Mouse (Mus musculus) bone marrow macrophage, adult 2 months (primary cell): ENCODE data around the gene Tgm7. TPM values are rescaled to one million over a fixed set of nuclear protein-coding genes. Genes with fewer than 3 reads are reported as not detected.
A peak's percentile ranks its signal among the peaks of the same experiment; 100 is the strongest.

ENCODE experiments used
- H3K27ac ChIP-seq: 2 replicates; pipeline ENCODE4 v1.5.1; 2012; ENCODE audit warnings: low read depth, low read length; ENCODE audit not compliant: insufficient read depth
- H3K4me1 ChIP-seq: 2 replicates; pipeline ENCODE4 v1.6.1; 2012; ENCODE audit warnings: low read length; ENCODE audit not compliant: control insufficient read depth, insufficient read depth
- H3K4me3 ChIP-seq: 2 replicates; pipeline ENCODE4 v1.5.1; 2012; ENCODE audit warnings: mild to moderate bottlenecking, low read length, moderate library complexity; ENCODE audit not compliant: insufficient read depth
- CTCF ChIP-seq: IDR thresholded peaks from 2 replicates; pipeline ENCODE4 v1.5.1; 2012; ENCODE audit warnings: low read depth, mild to moderate bottlenecking, low read length, moderate library complexity
- POLR2A ChIP-seq: IDR thresholded peaks from 2 replicates; pipeline ENCODE4 v1.6.1; 2012; ENCODE audit warnings: mild to moderate bottlenecking, low read depth, low read length, borderline replicate concordance
- polyA plus RNA-seq: library from polyadenylated mRNA; stranded (reverse); fragments of >200 nt; gene quantifications from 2 replicates; pipeline ENCODE4 v1.2.4, GENCODE M21; 2012; ENCODE audit not compliant: missing spikeins, insufficient read depth, insufficient read length

Gene Tgm7
- not detected in 2 replicates for polyA plus RNA-seq

- H3K4me3 ChIP-seq = no peak within 1 kb of the TSS
- H3K27ac ChIP-seq = no peak within 1 kb of the TSS
- no peaks in the 10 kb centered on the region for H3K4me1 ChIP-seq
- no peak for TF ChIP-seq CTCF
- TF ChIP-seq POLR2A = no peak
Observed at GRCm38 (mm10) chr2:121109695-121110094, at the start of gene Tgm7. Tgm7 (minus strand) TSS chr2:121109795.

DNA sequence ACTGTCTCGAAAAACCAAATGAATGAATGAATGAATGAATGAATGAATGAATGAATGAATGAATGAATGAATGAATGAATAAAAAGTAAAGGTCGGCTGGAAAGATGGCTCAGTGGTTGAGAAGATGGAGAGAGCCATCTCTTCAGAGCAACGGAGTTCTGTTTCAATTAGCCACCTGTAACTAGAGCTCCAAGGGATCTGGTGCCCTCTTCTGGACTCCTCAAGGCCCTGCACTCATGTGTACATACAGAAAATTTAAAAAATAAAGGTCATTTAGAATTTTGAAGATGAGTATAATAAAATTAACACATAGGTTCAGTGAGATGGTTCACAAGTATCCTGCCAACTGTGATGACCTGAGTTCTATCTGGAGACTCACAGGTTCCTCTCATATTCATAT is 43.5 kb upstream of the Tgm7 start:
- Histone ChIP-seq H3K4me1 (no peaks in the 10 kb centered on the region), H3K27ac (no peak overlapping the region), H3K4me3 (no peak overlapping the region)
- TF ChIP-seq CTCF (no peak), POLR2A (no peak)

- Histone ChIP-seq H3K27ac (no peak overlapping the region), H3K4me3 (no peak overlapping the region), H3K4me1 (no peaks in the 10 kb centered on the region)
- TF ChIP-seq CTCF (no peak), POLR2A (no peak)
Observed at GRCm38 (mm10) chr2:121149679-121150078, 40.1 kb upstream of the Tgm7 start.

DNA sequence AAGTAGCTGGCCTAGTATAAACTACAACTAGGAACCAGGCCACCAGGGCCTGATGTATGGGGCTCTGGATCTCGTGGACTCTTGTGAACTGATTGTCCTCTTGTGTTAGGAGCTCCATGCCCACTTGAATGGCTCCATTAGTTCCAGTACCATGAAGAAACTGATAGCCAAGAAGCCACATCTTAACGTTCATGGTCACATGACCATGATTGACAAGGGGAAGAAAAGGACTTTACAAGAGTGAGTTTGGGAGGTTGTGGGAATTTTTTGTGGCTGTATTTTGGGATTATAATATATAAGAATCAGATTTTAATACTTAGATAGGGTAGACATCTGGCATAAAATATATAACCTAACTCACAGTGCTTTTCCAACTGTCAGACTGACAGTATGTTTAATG is 32.8 kb upstream of the Tgm7 start:
- Histone ChIP-seq H3K27ac (no peak overlapping the region), H3K4me3 (no peak overlapping the region), H3K4me1 (peaks cover 15% of the 10 kb centered on the region)
- TF ChIP-seq POLR2A (no peak), CTCF (no peak)

DNA sequence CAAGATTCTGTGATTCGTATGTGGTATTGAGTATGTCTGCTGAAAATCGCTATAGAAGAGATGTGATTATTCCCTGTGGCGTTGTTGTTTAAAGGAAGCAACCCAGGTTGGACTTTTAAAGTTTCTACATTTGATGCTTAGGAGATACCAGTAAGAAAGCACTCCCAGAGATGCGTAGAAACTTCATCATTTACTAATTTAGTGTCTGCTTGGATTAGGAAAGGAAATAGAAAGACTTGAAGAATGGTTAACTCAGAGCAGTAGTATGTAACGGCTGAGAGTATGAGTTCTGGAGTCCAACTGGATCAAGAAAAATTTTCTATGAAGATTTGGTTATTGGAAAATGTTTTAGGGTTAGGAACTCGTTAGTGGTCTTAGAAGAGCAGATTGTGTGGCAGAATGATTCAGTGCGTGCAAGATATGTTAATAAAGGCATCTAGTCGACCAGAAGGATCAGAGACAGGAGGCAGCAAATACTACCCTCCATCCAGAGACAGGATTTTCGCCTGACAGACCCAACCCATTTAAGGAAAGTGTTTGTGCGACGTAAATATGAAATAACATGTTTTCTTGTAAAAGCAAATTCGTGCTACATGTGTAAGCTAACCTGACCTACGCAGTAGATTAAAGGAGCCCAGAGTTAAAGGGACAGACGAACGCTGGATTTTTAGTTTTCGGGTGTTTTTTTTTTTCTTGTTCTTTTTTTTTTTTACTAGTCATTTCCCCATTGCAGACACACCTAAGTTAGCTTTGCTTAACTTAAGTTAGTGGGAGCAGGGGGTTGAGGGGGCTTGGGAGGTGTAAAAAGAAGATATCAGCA is 31.8 kb upstream of the Tgm7 start:
- peak overlapping the region; percentile 87; the same call in 1 of the 2 replicates for H3K27ac ChIP-seq
- TF ChIP-seq POLR2A (no peak), CTCF (no peak)
- H3K4me1 ChIP-seq = peaks cover 15% of the 10 kb centered on the region
- H3K4me3 ChIP-seq = peak overlapping the region; percentile 95; the same call in 1 of the 2 replicates

DNA sequence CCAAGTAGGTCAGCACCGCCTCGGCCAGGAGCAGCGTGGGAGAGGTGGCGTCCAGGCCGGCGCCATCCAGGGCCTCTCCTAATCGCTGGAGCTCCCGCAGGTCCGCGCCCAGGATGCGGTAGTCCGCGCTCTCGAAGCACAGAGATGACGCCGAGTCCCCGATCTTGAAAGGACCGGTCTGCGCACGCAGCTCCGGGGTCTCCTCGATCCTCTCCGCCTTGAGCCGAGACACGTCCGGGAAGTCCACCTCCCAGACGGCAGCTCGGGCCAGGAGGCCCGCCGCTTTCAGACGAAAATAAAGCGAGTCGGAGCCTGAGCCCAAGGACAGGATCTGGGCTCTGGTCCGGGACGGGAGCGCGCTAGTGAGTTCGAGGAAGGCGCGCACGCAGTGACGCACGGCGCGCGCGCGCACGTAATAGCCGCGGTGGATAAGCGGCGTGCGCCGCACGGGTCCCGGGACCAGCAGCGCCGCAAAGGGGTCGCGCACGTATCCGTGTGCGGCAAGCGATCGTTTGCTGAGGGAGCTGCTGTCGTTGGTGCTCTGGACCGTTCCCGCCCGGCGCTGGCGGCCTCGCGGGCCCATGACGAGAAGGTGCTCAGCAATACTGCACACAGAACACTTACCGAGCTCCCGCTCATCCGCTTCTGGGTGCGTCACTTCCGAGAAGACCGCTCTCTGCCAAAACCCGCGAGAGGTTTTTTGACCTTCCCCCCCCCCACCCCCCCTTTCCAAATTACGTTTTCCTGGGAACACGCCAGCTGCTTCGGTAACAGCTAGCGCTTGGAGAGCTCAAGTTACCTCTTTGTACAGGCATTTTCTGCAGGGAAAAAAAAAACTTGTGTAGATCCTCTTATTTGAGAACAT is 30.7 kb upstream of the Tgm7 start, which contains the start of the genes Adal and Lcmt2:
Gene Adal (plus strand): TSS at position 411 of the 865 bp plus-strand sequence.
Gene Lcmt2 (minus strand): TSS at position 636 of the 865 bp plus-strand sequence.
- no peak for TF ChIP-seq POLR2A
- no peak for TF ChIP-seq CTCF
- Histone ChIP-seq H3K4me1 (peaks cover 15% of the 10 kb centered on the region), H3K27ac (peak within 1 kb of the TSS; percentile 87), H3K4me3 (peak within 1 kb of the TSS; percentile 95)

- Histone ChIP-seq H3K4me3 (peak overlapping the region; percentile 95), H3K27ac (peak overlapping the region; percentile 87), H3K4me1 (peaks cover 15% of the 10 kb centered on the region)
- TF ChIP-seq POLR2A (no peak), CTCF (no peak)
Observed at GRCm38 (mm10) chr2:121139266-121140017, 29.8 kb upstream of the Tgm7 start.

- Histone ChIP-seq H3K4me1 (peaks cover 6% of the 10 kb centered on the region), H3K27ac (no peak overlapping the region), H3K4me3 (no peak overlapping the region)
- TF ChIP-seq CTCF (no peak), POLR2A (no peak)
Observed at GRCm38 (mm10) chr2:121137371-121137770, 27.8 kb upstream of the Tgm7 start.

GRCm38 (mm10) chr2:121132822-121133221 is 23.2 kb upstream of the Tgm7 start:
- TF ChIP-seq CTCF = no peak
- TF ChIP-seq POLR2A = no peak

More at GRCm38 (mm10) chr2:121132822-121133221, 23.2 kb upstream of the Tgm7 start:
- Histone ChIP-seq H3K4me3 (no peak overlapping the region), H3K27ac (no peak overlapping the region), H3K4me1 (no peaks in the 10 kb centered on the region)
